Mouse (Mus musculus) frontal cortex, postnatal 14 days (tissue): Measurements from ENCODE around the gene Kmt2d.
A peak's percentile ranks its signal among the peaks of the same experiment; 100 is the strongest.
"Not testable (repeated sequence)": the region's sequence is repeated elsewhere in the genome, so short reads cannot be mapped to it uniquely, and the experiment has no call there.

Experiments
- DNase-seq, 2 experiments: peaks; one replicate each; pipeline ENCODE4 v3.0.0; 2022; ENCODE audit warnings: low spot score in 2 of 2

Kmt2d gene

DNA sequence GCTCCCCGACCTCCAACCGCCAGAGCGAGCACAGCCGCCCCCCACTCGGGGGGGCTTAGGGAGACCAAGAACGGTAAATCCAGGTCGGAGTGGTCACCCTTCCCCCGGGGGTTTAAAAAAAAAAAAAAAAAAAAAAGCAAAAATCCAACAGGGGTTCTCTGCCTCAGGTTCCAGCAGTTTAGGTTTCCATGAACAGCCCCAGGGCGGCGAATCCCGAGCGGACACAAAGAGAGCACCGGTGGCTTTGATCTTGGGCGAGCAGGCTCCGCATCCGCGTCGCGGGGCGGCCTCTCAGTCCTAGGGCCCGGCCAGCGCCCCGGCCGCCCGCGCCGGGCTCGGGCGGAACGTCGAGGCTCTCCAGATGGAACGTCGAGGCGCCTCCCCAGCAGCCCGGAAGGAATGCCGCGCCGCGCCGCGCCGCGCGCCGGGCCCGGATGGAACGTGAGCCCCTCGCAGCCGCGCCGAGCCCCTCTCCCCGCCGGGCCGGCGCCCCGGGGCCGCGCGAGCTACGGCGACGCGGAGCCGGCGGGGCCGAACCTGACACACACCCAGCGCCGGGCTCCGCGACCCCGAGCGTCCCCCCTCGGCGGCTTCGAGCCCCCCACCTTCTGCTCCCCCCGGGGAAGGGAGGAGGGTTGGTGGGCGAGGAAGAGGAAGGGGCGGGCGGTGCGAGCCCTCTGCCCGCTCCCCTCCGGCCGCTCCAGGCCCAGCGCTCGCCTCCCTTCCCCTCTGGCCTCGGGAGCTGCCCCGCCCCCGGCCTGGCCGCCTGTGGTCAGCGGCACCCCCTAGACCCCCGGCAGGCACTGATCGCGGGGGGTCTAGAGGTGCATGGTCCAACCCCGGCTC lies at the start of gene Kmt2d:
Gene Kmt2d, minus strand, starts transcription at position 135 of the 846 bp plus-strand sequence.
- DNase-seq, result no peak

GRCm38 (mm10) chr15:98918499-98918895 lies 47.5 kb upstream of the Kmt2d start:
- not testable (repeated sequence) for DNase-seq

DNA sequence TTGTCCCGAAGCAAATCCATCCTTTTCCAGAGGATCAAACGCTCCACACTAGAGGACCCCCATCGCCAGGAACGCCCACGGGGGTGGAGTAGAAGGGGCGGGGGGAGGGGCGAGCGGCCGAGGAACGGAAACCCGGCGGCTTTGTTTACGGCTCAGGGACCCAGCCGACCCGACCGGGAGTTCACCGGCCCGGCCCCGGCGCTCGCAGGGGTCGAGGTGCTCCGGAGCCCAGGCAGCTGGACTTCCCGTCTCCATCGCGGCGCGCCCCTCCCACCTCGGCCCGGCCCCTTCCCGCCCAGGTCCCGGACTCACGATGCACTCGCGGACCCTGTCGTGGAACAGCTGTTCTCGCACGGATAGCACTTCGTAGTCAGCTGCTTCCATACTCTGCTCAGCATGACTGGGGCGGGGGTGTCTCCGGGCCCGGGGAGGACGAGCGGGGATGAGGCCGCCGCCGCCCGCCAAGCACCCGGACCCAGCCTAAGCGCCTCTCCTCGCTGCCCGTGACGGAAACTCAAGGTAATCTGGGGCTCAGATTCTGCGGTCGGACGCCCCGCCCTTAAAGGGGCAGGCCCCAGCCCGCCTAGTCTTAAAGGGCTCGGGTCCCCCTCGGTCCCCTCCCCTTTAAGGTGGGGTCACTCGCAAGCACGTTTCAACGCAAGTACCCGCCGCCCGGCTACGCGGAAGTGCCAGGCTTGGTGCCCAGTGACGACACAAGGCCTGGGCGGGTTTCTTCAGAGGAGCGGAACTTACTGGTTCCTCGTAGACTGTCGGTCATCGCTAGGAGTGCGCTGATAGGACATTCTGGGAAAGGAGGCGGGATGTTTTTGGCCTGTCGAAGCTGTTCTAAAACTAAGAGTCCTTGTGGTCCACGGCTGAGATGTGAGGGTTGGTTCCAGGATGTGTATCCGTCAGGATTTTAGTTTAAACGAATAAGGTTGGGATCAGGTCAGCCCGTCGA lies 46.8 kb upstream of the Kmt2d start, which contains the start of gene Lmbr1l:
Gene Lmbr1l, minus strand, starts transcription at position 694 of the 961 bp plus-strand sequence.
- peak; percentile 99 for DNase-seq

GRCm38 (mm10) chr15:98917091-98917490 lies 46.1 kb upstream of the Kmt2d start:
- no peak for DNase-seq

- DNase-seq, result no peak
These were observed 45.0 kb upstream of the Kmt2d start for GRCm38 (mm10) chr15:98916016-98916415.

DNA sequence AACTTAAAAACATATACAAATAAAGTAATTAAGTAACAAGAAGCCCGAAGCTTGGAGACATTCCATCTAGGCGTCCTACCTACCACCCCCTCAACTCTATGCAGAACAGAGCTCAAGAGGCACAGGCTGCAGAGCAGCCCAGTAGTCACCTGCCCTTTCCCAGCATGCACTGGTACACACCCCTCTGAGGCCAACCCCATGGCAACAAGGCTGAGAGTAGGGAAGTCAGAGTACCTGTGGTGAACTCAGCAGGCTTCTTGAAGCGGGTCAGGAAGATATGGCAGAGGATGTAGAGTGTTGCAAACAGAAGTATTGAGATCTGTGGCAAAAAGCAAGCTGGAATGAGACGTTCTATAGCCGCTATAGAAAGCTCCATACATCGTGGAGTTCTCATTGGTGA lies 43.9 kb upstream of the Kmt2d start:
- no peak for DNase-seq

- no peak for DNase-seq
These were observed 33.7 kb upstream of the Kmt2d start for GRCm38 (mm10) chr15:98904692-98905091.

DNA sequence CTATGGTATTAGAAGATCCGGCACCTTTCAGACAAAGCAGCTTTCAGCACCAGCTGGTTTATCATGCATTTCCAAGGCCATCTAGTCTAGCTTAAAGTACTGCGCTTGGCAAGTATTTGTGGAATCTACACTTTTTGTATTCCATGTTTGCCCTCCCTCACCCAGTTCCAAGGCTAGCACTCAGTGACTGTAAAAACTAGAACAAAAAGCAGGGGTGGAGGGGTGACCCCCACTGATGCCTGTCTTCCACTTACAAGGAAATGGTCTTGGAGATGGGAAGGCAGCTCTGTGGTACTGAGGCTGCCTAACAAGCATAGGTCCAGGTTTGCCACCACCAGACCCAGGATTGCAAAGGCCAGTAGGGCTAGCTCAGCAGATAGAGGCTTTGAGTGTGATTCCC lies 31.6 kb upstream of the Kmt2d start:
- DNase-seq, result no peak

- DNase-seq, result no peak
These were observed 30.5 kb upstream of the Kmt2d start for GRCm38 (mm10) chr15:98901530-98901929.

GRCm38 (mm10) chr15:98897928-98898800 lies 27.2 kb upstream of the Kmt2d start, which contains the start of gene Dhh:
TSS of gene Dhh (minus strand) at chr15:98898540.
- no peak for DNase-seq

DNA sequence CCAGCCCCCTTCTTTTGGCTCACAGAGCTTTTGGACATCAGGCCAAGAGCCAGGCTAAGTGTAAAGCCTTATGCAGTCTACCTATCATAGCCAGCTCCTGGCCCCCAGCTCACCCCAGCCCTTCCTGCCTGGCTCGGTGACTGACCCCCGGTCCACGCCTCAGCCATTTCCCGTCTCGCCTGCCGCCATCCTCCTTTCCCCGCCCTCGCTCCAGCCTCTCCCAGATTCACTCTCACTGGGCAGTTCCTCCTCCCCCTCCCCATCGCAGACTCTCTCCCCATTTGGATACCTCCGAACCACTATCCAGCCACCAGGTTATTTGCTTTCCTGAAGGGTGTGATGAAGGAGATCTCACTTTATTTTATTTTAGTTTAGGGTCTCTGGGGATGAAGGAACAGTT lies 26.5 kb upstream of the Kmt2d start:
- DNase-seq, result no peak

DNA sequence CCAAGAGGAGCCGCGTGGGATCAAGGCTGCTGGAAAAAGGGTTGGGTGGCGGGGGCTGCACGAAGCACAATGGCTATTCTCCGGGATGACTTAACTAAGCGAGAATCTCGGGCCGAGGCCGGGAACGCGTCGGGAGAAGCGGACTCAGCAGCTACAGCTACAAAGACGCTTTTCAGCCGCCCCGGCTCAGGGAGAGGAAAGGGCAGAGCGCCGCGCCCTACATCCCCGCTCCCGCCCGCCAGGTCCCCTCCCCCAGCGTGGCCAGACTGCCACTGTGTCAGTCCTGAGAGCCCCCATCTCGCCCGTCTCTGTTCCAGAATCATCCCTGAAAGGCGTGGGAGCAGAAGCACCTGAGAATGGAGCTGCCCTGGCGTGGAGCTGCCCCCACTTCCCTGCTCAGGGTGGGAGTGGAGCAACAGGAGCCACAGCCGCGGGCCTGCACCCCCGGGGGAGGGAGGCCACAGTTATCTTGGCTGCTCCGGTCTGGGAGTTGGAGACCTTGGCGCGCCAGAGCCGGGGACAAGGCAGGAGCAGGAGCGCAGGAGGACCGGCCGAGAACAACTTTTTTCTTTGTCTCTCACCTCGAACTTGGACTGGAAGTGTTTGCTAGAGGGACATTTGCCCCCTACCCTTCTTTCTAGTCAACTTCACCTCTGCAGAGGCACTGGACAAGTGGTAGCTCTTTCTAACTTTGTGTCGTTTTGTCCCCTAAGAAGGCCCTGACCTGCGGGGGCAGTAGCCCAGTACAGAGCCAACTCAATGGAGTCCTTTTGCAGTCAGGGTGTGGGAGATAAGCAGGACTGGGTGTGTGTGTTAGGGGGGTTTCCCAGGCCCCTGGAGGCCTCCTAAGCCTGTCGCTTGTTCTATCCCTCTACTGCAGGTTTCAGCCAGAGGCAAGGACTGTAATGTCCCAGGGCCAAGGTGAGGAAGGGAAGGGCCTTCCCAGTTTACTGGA lies 24.9 kb upstream of the Kmt2d start:
- DNase-seq, result no peak

- DNase-seq, result no peak
These were observed 24.0 kb upstream of the Kmt2d start for GRCm38 (mm10) chr15:98894746-98895634.

DNA sequence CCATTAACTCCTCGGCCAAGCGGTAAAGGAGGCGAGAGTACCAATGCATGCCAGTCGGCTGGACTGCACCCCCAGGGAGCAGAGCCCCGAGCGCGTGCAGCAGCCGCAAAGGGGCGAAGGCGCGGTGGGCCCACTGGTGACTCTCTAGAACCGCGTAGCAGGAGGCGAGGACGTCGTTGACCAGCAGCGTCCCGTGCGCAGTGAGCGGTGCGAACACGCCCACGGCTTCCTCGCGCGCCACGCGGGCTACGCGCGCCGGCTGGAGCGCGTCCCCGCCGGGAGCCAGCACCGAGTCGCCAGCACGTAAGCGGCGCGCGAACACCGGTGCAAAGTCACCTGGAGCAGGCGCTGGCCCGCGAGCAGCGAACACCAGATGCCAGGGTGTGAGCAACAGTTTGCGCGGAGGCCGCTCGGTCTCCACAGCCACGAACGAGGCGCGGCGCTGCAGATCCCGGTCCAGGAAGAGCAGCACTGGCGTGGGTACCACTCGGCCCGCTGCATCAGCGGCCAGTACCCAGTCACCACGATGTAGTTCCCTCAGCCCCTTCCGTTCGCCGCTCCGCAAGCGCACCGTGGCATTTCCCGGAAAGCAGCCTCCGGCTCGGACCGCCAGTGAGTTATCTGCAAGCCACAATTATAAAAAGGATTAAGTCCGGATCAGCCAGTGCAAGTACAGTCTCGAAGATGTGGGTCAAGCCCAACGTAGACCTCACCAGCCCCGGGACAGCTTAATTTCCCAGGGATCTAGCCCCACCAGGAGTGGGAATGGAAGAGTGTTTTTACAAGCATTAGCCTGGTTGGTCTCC lies 23.1 kb upstream of the Kmt2d start, which contains the start of gene Rhebl1:
Gene Rhebl1, minus strand, starts transcription at position 601 of the 806 bp plus-strand sequence.
- DNase-seq, result no peak

GRCm38 (mm10) chr15:98893036-98893435 lies 22.0 kb upstream of the Kmt2d start:
- no peak for DNase-seq

- DNase-seq, result peak in 1 of 2 experiments; percentile 59
These were observed 21.1 kb upstream of the Kmt2d start for GRCm38 (mm10) chr15:98891907-98892606.

GRCm38 (mm10) chr15:98891198-98891742 lies 20.3 kb upstream of the Kmt2d start:
- DNase-seq, result no peak
